Mouse (Mus musculus): ENCODE data around the gene Hydin. TPM values are rescaled to one million over a fixed set of nuclear protein-coding genes. Genes with fewer than 3 reads are reported as not detected.
"Not testable (repeated sequence)": the region's sequence is repeated elsewhere in the genome, so short reads cannot be mapped to it uniquely, and the experiment has no call there.

Gene Hydin
- polyA plus RNA-seq, 1 experiment: not detected

- TF ChIP-seq CTCF (IDR thresholded peaks at IDR 0.05; ENCODE audit: borderline replicate concordance, insufficient read depth, low read length): no peak
- TF ChIP-seq POLR2A (IDR thresholded peaks at IDR 0.05; ENCODE audit: low read depth, low read length): no peak
- Histone ChIP-seq H3K27ac (ENCODE audit: insufficient read depth, low read length) (no peak overlapping the region), H3K4me3 (ENCODE audit: insufficient read depth, low read length) (no peak overlapping the region), H3K4me1 (ENCODE audit: control insufficient read depth, insufficient read depth, low read length) (no peaks in the 10 kb centered on the region)
Measured at GRCm38 (mm10) chr8:110372836-110373235, 106.1 kb downstream of the Hydin start.

- no peak overlapping the region for H3K4me3 ChIP-seq (ENCODE audit: insufficient read depth, low read length)
- no peak overlapping the region for H3K27ac ChIP-seq (ENCODE audit: insufficient read depth, low read length)
- no peaks in the 10 kb centered on the region for H3K4me1 ChIP-seq (ENCODE audit: control insufficient read depth, insufficient read depth, low read length)
- TF ChIP-seq POLR2A (IDR thresholded peaks at IDR 0.05; ENCODE audit: low read depth, low read length) (no peak), CTCF (IDR thresholded peaks at IDR 0.05; ENCODE audit: borderline replicate concordance, insufficient read depth, low read length) (no peak)
Measured at GRCm38 (mm10) chr8:110373695-110374094, 106.9 kb downstream of the Hydin start.

GRCm38 (mm10) chr8:110382751-110383150, 116.0 kb downstream of the Hydin start:
- Histone ChIP-seq H3K4me1 (ENCODE audit: control insufficient read depth, insufficient read depth, low read length) (no peaks in the 10 kb centered on the region), H3K4me3 (ENCODE audit: insufficient read depth, low read length) (no peak overlapping the region), H3K27ac (ENCODE audit: insufficient read depth, low read length) (no peak overlapping the region)
- TF ChIP-seq CTCF (IDR thresholded peaks at IDR 0.05; ENCODE audit: borderline replicate concordance, insufficient read depth, low read length) (no peak), POLR2A (IDR thresholded peaks at IDR 0.05; ENCODE audit: low read depth, low read length) (no peak)

- not testable (repeated sequence) for H3K27ac ChIP-seq (ENCODE audit: insufficient read depth, low read length); H3K4me1 ChIP-seq (ENCODE audit: control insufficient read depth, insufficient read depth, low read length); H3K4me3 ChIP-seq (ENCODE audit: insufficient read depth, low read length)
Measured at GRCm38 (mm10) chr8:110384632-110385031, 117.9 kb downstream of the Hydin start.

- TF ChIP-seq POLR2A (IDR thresholded peaks at IDR 0.05; ENCODE audit: low read depth, low read length) (no peak), CTCF (IDR thresholded peaks at IDR 0.05; ENCODE audit: borderline replicate concordance, insufficient read depth, low read length) (no peak)
- H3K27ac ChIP-seq (ENCODE audit: insufficient read depth, low read length): no peak overlapping the region
- no peaks in the 10 kb centered on the region for H3K4me1 ChIP-seq (ENCODE audit: control insufficient read depth, insufficient read depth, low read length)
- no peak overlapping the region for H3K4me3 ChIP-seq (ENCODE audit: insufficient read depth, low read length)
Measured at GRCm38 (mm10) chr8:110395656-110396055, 128.9 kb downstream of the Hydin start.

DNA sequence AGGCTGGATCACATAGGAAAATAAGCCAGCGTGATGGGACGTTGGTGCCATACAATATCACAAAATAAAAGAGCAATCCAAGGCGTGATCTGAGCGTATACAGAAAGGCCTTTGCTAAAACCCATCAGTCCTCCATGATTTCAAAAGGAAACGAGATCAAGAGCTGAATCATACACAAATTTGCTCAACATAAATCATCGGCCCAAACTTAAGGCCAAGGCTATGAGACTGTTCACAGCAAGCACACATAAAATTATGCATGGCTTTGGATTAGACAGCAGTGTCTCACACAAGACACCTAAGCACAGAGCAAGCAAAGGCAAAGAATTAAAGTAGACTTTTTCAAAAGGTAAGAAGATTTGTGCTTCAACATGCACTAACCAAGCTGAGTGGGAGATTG, 133.8 kb downstream of the Hydin start:
- H3K4me3 ChIP-seq (ENCODE audit: insufficient read depth, low read length): no peak overlapping the region
- no peak for TF ChIP-seq CTCF (IDR thresholded peaks at IDR 0.05; ENCODE audit: borderline replicate concordance, insufficient read depth, low read length)
- no peak for TF ChIP-seq POLR2A (IDR thresholded peaks at IDR 0.05; ENCODE audit: low read depth, low read length)
- no peak overlapping the region for H3K27ac ChIP-seq (ENCODE audit: insufficient read depth, low read length)
- H3K4me1 ChIP-seq (ENCODE audit: control insufficient read depth, insufficient read depth, low read length): no peaks in the 10 kb centered on the region

DNA sequence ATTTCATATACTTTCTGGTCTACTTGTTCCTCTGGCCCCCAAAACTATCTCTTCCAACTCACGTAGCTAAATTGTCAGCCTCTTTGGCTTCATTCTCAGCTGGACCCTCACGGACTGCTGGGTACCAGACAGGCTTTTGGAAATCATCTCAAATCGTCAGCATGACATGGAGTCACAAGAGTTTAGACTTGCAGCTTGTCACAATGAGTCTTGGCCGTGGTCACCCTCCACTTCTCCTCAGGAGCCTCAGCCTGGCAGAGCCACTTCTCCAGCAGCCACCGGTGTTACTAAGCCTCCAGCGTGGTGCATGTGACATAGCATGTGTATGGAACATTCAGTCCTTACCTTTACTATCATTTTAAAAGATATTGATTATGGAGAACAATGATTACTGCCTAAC, 135.5 kb downstream of the Hydin start:
- Histone ChIP-seq H3K4me1 (ENCODE audit: control insufficient read depth, insufficient read depth, low read length) (no peaks in the 10 kb centered on the region), H3K27ac (ENCODE audit: insufficient read depth, low read length) (no peak overlapping the region), H3K4me3 (ENCODE audit: insufficient read depth, low read length) (no peak overlapping the region)
- TF ChIP-seq CTCF (IDR thresholded peaks at IDR 0.05; ENCODE audit: borderline replicate concordance, insufficient read depth, low read length) (no peak), POLR2A (IDR thresholded peaks at IDR 0.05; ENCODE audit: low read depth, low read length) (no peak)

DNA sequence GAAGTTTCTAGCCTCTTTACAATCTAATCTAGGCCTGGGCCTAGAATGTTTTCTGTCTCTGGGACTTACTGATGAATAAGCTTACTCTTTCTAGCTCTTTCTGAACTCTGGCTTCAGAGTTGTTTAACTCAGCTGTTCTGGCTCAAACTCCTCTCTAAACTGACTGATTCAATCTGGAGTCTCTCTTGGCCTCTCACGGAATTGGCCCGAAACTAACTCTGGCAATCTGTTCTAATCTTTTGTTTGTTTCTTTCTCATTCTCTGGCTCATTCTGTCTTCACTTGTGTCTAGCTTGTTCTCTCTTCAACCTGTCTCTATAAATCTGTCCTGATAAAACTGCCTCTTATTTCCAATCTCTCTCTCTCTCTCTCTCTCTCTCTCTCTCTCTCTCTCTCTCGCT, 137.7 kb downstream of the Hydin start:
- H3K4me1 ChIP-seq (ENCODE audit: control insufficient read depth, insufficient read depth, low read length): no peaks in the 10 kb centered on the region
- TF ChIP-seq POLR2A (IDR thresholded peaks at IDR 0.05; ENCODE audit: low read depth, low read length) (no peak), CTCF (IDR thresholded peaks at IDR 0.05; ENCODE audit: borderline replicate concordance, insufficient read depth, low read length) (no peak)

DNA sequence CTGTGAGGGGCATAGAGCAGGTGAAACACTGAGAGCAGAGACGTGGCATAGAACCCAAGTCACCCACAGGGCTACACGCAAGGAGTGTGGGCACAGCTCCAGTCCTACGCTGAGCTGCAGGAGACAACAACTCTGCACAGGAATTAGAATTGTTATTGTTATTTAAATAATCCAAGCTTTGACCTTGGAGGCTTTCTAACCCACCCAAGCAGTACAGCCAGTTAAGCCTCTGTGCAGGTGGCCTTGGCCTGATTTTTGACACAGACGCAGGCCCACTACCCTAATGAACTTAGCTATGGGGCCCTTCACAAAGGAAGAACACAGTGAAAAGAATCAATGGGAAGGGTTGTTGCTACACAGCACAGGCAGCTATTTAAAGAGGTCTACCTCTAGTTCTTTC, 148.3 kb downstream of the Hydin start:
- TF ChIP-seq POLR2A (IDR thresholded peaks at IDR 0.05; ENCODE audit: low read depth, low read length) (no peak), CTCF (IDR thresholded peaks at IDR 0.05; ENCODE audit: borderline replicate concordance, insufficient read depth, low read length) (no peak)
- H3K4me1 ChIP-seq (ENCODE audit: control insufficient read depth, insufficient read depth, low read length): no peaks in the 10 kb centered on the region
- no peak overlapping the region for H3K27ac ChIP-seq (ENCODE audit: insufficient read depth, low read length)

More for the DNA sequence above, 137.7 kb downstream of the Hydin start:
- no peak overlapping the region for H3K27ac ChIP-seq (ENCODE audit: insufficient read depth, low read length)
- H3K4me3 ChIP-seq (ENCODE audit: insufficient read depth, low read length): no peak overlapping the region

GRCm38 (mm10) chr8:110416931-110417330, 150.2 kb downstream of the Hydin start:
- Histone ChIP-seq H3K4me1 (ENCODE audit: control insufficient read depth, insufficient read depth, low read length) (no peaks in the 10 kb centered on the region), H3K4me3 (ENCODE audit: insufficient read depth, low read length) (no peak overlapping the region), H3K27ac (ENCODE audit: insufficient read depth, low read length) (no peak overlapping the region)
- no peak for TF ChIP-seq CTCF (IDR thresholded peaks at IDR 0.05; ENCODE audit: borderline replicate concordance, insufficient read depth, low read length)

More for the DNA sequence above, 148.3 kb downstream of the Hydin start:
- H3K4me3 ChIP-seq (ENCODE audit: insufficient read depth, low read length): no peak overlapping the region

DNA sequence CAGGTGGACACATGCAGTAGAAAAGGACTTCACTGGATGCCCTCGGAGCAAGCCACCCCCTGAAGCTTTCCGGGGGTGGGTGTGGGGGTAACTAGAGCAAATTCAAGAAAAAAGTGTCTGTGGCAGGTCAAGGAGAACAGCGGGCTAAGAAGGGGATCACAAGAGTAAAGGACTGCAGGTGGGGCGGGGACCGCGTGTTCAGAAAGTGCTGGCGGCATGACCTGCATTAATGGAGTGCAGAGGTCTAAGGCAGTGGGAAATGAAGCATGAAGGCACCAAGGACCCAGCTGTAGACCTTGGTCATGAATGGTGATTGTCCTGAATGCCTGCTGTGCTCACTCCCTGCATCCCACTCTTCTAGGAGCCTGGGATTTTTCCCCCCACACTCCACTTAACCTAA, 151.0 kb downstream of the Hydin start:
- Histone ChIP-seq H3K4me1 (ENCODE audit: control insufficient read depth, insufficient read depth, low read length) (no peaks in the 10 kb centered on the region), H3K27ac (ENCODE audit: insufficient read depth, low read length) (no peak overlapping the region), H3K4me3 (ENCODE audit: insufficient read depth, low read length) (no peak overlapping the region)
- TF ChIP-seq CTCF (IDR thresholded peaks at IDR 0.05; ENCODE audit: borderline replicate concordance, insufficient read depth, low read length): no peak
- no peak for TF ChIP-seq POLR2A (IDR thresholded peaks at IDR 0.05; ENCODE audit: low read depth, low read length)

Data from embryonic fibroblast, embryonic 13.5 days (primary cell).